Mouse (Mus musculus): ENCODE results near the gene Gcnt4.

Gene Gcnt4

DNA sequence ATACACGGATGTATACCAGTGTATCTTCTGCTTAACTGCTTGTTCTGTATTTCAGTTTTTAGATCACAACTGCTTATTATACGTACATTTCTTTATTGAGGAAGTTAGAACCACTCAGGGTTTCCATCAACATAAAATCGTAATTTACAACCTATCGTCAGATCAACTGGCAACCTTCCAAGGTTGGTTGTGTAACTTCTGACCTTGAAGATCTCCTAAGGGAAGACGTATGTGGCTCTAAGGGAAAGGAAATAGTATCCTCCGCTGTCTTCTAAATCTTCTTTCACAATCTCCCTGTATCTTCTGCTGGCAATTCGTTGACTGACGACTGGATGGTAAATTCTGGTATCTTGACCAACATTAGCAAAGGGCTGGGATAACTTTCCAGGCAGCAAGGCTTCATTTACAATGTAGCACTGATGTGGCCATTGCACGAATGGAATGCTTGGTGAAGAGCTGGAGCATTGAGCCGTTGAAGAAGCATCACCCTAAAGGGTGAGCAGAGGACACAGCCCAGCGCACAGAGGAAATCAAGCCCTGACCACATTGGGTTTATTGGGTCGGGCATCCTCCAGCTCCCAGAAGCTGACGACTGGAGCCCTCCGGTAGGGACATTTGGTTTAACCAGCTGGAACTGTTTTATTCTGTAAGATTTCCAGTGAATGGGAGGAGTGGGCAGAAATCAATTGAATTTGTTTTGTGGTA, 66.2 kb downstream of the Gcnt4 start:
- DNase-seq (ENCODE audit: extremely low read depth, low read depth, low spot score), result peak; percentile 10

DNA sequence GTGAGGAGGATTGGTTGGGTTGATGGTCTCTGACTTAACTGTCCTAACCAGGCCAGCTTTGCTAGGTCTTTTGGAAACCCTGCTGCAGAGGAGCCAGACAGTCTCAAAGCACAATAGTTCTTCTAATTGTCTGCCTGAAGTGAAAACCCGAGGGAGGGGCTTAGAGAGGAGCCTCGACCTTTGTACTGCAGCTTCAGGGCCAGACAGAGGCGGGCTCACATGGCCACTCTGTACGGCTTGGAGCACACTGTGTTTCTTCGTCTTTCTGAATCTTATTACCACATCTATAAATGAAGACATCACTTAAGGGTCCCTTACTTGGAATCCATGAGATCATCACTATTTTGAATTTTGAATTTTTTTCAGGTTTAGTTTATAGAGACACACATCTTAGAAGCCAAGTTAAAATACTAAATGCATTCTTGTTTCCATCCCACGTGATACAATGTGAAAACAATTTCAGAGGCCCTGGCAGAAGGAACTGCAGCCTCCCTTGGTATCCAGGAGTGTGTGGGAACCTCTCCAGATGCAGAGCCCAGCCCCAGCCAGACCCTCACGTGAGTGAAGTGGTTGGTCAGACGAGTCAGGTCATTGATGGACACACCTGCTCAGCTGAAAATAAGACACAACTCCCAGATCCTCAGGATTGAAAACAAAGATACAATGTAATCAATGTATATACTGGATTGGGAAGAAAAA, 69.0 kb downstream of the Gcnt4 start:
- DNase-seq (ENCODE audit: extremely low read depth, low read depth, low spot score), result no peak

GRCm38 (mm10) chr13:96995243-96995642, 70.8 kb downstream of the Gcnt4 start:
- DNase-seq (ENCODE audit: extremely low read depth, low read depth, low spot score), result no peak

- DNase-seq (ENCODE audit: extremely low read depth, low read depth, low spot score), result no peak
Measured at GRCm38 (mm10) chr13:96997080-96997479, 72.6 kb downstream of the Gcnt4 start.

Measured in fat pad, adult 2 months (tissue).